12 mouse cellular contexts compared by ENCODE assay signal in the genomic region with DNA sequence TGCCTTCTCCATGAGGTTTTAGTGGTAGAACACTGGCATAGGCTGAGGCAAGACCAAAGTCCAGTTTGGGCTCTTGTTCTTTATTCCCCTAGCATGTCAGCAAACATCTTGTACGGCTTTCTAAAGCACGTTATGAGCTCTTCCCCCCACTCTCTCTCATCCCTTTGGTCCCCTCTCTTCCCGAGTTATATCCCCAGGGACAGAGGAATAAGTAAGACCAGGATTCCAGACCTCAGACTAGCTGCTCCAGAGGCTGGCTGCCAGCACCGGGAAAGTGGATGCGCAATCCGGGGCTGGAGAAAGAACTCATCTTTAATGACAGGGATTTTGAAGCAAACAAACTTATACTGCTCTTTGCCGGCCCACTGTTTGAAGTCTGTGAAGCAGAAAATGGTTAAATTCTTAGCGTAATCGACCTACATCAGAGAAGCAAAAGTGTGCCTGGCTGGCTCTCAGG. TPM values are rescaled to one million over a fixed set of nuclear protein-coding genes. Genes with fewer than 3 reads are reported as not detected.
DNase-seq lines count a peak whose midpoint lies in the region; ATAC-seq and TF ChIP-seq lines count a peak whose summit lies in the region.
"Had no signal": no experiment of that assay in that cellular context is flagged by ENCODE, and none has a peak within 500 bp of the region (broad histone marks: within the 10 kb centered on the region; RNA-seq: fewer than 3 reads in every experiment).

No protein-coding gene starts in this region.

- H3K9me3 ChIP-seq in heart, postnatal 0 days (replicated peaks; ENCODE audit: control insufficient read depth, low read length) = no peaks in the 10 kb centered on the region
- H3K9me3 ChIP-seq in hindbrain, embryonic 10.5 days = no peaks in the 10 kb centered on the region

- no peak for TF ChIP-seq CTCF in heart, postnatal 0 days (IDR thresholded peaks at IDR 0.05; ENCODE audit: low read depth)

- H3K27me3 ChIP-seq in heart, postnatal 0 days (ENCODE audit: control insufficient read depth, insufficient read depth, low read length) = peaks cover 100% of the 10 kb centered on the region
- peaks cover 98% of the 10 kb centered on the region for H3K27me3 ChIP-seq in hindbrain, embryonic 10.5 days (ENCODE audit: insufficient read depth, poor library complexity, severe bottlenecking)
- H3K27me3 ChIP-seq: CH12.LX had no signal

- H3K27ac ChIP-seq in heart, postnatal 0 days (ENCODE audit: low read depth) = no peak overlapping the region
- peak overlapping the region; percentile 98 for H3K27ac ChIP-seq in hindbrain, embryonic 10.5 days

- no peak for TF ChIP-seq EP300 in heart, postnatal 0 days (IDR thresholded peaks at IDR 0.05; ENCODE audit: low read depth)

- H3K36me3 ChIP-seq in heart, postnatal 0 days (replicated peaks; ENCODE audit: control insufficient read depth, insufficient read depth, low read length) = no peaks in the 10 kb centered on the region
- H3K36me3 ChIP-seq in hindbrain, embryonic 10.5 days = no peaks in the 10 kb centered on the region

- H3K4me2 ChIP-seq in heart, postnatal 0 days (ENCODE audit: low read depth, low read length) = no peak overlapping the region

- ATAC-seq in heart, postnatal 0 days (ENCODE audit: insufficient read depth, low read depth) = no peak
- ATAC-seq: activated CD4-positive, CD25-positive, alpha-beta regulatory T cell, adult 4 months had no signal

- no peak for DNase-seq in heart, postnatal 0 days (ENCODE audit: low spot score)
- no peak for DNase-seq in heart, postnatal 14 days
- DNase-seq in cerebellum, postnatal 14 days = peak; percentile 74 to 75
- DNase-seq in hindbrain, embryonic 10.5 days (ENCODE audit: low spot score) = peak; percentile 64
- DNase-seq in neural tube, embryonic 10.5 days (ENCODE audit: extremely low spot score, low spot score) = peak; percentile 58
- no peak for DNase-seq in adrenal gland, adult (ENCODE audit: inconsistent age in 2 of 2, low spot score in 1 of 2)
- no peak for DNase-seq in urinary bladder, adult 18-20 months (ENCODE audit: low spot score in 2 of 2)
- DNase-seq in kidney, adult 9 months = no peak
- DNase-seq: lung, postnatal 4 days had no signal

- H3K9ac ChIP-seq in heart, postnatal 0 days (replicated peaks; ENCODE audit: low read depth, low read length) = no peak overlapping the region

- peaks cover 6% of the 10 kb centered on the region; the same call in 1 of the 2 replicates for H3K4me1 ChIP-seq in heart, postnatal 0 days (ENCODE audit: control insufficient read depth, insufficient read depth)
- peaks cover 60% of the 10 kb centered on the region for H3K4me1 ChIP-seq in hindbrain, embryonic 10.5 days (replicated peaks)

- under 1% methylated on average over 9 of the region's 9 CpGs for WGBS in heart, postnatal 0 days
- under 1% methylated on average over 9 of the region's 9 CpGs for WGBS in hindbrain, embryonic 10.5 days

- intact Hi-C loops in heart, postnatal 14 days (cut with DNase I) = no loop called here

- H3K4me3 ChIP-seq in heart, postnatal 0 days (ENCODE audit: low read depth, low read length) = peak overlapping the region; percentile 56; the same call in 1 of the 2 replicates
- peak overlapping the region; percentile 67 for H3K4me3 ChIP-seq in hindbrain, embryonic 10.5 days
- H3K4me3 ChIP-seq: erythroblast, embryonic 14.5 days had no signal

RNA-seq across cellular contexts. Expression of a gene that starts 14.9 kb away (rescaled TPM):
- not detected in 2 replicates for total RNA-seq in heart, postnatal 0 days (2014; rRNA removed; ENCODE audit: low replicate concordance)
- not detected in 2 replicates for polyA plus RNA-seq in heart, postnatal 0 days (2015; fragmentation: Nextera tagmentation; extraction: Ambion mirVana)
- not detected for total RNA-seq in heart, postnatal 14 days (2021)
- 6.9 and 8.1 TPM in 2 replicates for polyA plus RNA-seq in hindbrain, embryonic 10.5 days (2016; fragmentation: Nextera tagmentation; extraction: Ambion mirVana)
- total RNA-seq: CH12.LX had no signal
- polyA plus RNA-seq: activated CD4-positive, CD25-positive, alpha-beta regulatory T cell, adult 4 months; erythroblast, embryonic 14.5 days had no signal

RNA-seq across cellular contexts. Expression of a gene that starts 18.3 kb away (rescaled TPM):
- total RNA-seq in heart, postnatal 0 days (2014; rRNA removed; ENCODE audit: low replicate concordance) = 0.08 TPM in 1 of 2 replicates, not detected in the other
- polyA plus RNA-seq in heart, postnatal 0 days (2015; fragmentation: Nextera tagmentation; extraction: Ambion mirVana) = not detected in 2 replicates
- not detected for total RNA-seq in heart, postnatal 14 days (2021)
- polyA plus RNA-seq in hindbrain, embryonic 10.5 days (2016; fragmentation: Nextera tagmentation; extraction: Ambion mirVana) = 16.9 and 19.8 TPM in 2 replicates
- total RNA-seq: CH12.LX had no signal
- polyA plus RNA-seq: activated CD4-positive, CD25-positive, alpha-beta regulatory T cell, adult 4 months had no signal

Comparison
In these comparisons a context has a peak if more than half of its experiments do, and no peak if none do; other contexts are left out.
1. DNase-seq: peak in cerebellum, postnatal 14 days (2 of 2), hindbrain, embryonic 10.5 days (single experiment) and neural tube, embryonic 10.5 days (single experiment); none in heart, postnatal 0 days (single experiment), heart, postnatal 14 days (0 of 2), adrenal gland, adult (0 of 2), urinary bladder, adult 18-20 months (0 of 2) and kidney, adult 9 months (single experiment).